Mouse (Mus musculus): ENCODE results near the gene Limd1.

Gene Limd1

GRCm38 (mm10) chr9:123483598-123483997 lies 5.1 kb downstream of the Limd1 start:
- no peak for DNase-seq

DNA sequence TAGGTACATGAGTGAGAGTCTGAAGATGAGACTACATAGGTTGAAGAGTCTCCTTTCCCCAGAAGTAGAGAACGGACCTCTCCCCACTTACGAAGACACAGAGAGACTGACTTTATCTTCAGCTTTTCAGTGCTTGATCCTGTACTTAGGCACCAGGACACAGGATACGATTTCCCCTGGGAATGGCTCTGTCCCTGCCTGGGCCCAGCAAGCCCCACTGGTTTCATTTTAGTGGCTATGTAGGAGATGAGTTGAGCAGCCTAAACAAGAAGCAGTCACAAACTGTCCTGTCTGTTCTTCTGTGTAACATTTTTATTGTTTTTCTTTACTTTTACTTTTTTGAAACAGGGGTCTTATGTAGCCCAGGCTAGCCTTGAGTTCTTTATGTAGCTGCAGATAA lies 6.3 kb downstream of the Limd1 start:
- no peak for DNase-seq

DNA sequence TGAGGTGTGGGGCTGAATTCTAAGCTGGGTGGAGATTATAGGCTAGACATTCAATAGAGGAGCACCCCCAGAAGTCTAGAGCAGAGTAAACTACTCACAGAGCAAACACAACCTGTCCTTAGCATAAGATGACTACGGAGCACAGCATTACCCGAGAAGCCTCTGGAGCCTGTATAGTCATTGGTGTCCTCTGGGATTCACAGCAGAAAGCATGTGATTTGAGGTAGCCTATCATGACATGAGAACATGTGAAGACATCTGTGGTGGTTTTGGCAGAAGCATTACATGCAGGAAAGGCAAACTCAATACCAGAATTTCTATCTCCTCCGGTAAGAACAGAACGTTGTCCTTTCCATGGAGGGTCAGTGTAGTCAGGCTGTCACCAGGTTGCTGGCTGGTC lies 7.1 kb downstream of the Limd1 start:
- DNase-seq = no peak

GRCm38 (mm10) chr9:123486635-123487034 lies 8.1 kb downstream of the Limd1 start:
- DNase-seq = no peak

DNA sequence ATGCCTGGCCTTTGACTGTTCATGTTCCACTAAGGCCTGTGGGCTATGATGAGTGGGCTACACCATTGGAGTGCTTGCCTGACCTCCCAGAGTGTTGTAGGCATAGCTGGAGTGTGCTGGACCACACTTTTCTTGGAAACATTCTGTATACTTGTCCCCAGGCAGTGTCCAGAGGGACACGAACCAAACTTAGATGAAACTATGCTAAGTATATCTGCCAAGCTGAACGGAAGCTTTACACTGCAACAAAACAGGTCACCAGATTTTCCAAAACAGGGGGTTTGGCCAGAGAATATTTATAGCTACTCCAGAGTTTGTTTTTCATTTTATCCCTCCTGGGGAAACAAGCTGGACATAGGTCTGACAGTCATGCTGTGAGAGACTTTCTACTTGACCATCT lies 10.6 kb downstream of the Limd1 start:
- no peak for DNase-seq

DNA sequence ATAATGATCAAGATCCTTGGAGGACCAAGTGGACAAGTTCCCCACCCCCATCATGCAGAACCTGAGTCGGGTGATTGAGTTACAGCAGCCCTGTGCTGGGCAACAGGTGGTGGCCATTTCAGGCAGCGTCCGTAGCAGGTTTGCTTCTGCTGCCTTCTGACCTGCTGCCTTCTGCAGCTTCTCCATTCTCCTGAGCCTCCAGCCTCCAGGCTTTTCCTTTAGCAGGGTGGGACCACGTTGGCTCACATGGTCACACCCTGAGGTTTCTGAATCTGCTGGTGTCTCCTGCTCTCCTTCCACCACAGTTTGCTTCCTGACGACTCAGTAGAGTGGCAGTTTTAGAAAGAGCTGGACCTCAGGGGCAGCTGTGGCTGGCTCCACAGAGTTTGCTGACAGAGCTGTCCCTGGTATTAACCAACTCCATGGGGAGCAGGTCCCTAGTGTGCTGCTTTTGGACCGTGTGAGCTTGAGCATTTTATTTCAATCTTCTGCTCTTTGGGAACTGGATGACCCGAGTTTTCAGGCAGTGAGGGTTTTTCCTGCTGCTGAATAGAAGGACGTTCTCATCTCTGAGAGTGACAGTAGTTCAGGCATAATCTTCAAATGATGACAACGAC lies 11.3 kb downstream of the Limd1 start:
- DNase-seq = no peak

GRCm38 (mm10) chr9:123490930-123491329 lies 12.4 kb downstream of the Limd1 start:
- DNase-seq = no peak

DNA sequence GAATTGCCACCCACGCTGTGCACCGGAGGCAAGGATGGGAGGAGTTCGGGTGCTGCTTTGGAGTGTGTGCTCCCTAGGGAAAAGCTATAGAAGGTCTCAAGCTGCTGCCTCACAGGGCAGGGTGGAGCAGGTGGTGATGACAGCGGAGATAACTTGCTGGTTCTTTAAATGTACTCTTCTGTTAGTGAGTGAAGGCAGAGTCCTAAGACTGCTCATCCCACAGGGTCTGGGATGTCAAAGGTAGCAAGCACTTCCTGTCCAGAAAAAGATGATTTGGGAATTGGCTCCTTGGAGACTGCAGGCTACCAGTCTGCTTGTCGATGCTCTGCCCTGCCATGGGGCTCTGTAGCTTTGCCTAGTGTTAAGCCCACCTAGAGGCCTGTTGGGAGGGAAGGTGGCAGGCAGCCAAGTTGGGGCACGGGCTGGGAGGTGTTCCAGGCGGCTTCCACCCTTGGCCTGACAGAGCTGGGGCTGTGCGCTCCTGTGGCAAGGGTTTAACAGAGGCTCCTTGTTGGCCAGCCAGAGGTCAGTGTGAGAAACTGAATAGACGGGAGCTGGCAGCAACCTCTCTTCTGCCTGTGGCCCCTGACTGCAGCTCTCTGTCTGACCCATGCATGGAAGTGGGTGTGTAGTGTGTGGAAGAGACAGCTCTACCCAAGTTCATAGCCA lies 13.5 kb downstream of the Limd1 start:
- DNase-seq = no peak

GRCm38 (mm10) chr9:123496665-123497064 lies 18.2 kb downstream of the Limd1 start:
- DNase-seq = no peak

DNA sequence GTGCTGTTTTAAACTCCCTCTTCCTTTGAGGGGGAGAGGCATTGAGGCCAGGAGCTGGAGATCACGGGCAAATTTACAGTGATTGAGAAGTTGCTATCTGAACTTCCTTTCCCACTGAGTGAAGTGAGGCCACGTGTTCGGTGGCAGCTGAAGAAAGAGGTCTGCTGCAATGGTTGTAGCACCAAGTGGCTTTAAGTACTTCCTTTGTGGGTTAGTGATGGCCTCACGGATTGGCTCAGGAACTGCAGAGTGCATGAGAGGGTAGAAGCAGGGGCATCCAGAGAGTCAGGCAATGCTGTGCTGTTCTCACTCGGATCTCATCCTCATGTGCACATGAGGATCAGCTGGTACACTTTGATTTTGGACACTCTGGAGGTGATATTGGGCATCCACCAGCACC lies 19.4 kb downstream of the Limd1 start:
- DNase-seq = no peak

DNA sequence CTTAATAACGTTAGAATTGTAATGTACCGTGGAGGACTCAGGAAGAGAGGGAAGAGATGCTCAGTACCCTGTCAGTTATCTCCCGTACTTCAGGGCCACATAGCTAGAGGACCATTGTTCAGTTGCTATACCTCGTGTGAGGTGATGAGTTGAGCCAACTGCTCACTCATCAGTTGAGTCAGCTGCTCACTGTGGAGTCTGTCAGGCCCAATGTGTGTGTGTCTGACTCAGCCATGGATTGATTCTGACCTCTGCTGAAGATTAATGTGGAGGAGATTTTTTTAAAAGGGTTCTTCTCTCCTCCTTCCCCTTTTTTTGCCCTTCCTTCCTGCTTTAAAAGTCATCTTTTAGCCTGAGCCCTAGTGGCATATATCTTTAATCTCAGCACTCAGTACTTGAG lies 22.0 kb downstream of the Limd1 start:
- no peak for DNase-seq

DNA sequence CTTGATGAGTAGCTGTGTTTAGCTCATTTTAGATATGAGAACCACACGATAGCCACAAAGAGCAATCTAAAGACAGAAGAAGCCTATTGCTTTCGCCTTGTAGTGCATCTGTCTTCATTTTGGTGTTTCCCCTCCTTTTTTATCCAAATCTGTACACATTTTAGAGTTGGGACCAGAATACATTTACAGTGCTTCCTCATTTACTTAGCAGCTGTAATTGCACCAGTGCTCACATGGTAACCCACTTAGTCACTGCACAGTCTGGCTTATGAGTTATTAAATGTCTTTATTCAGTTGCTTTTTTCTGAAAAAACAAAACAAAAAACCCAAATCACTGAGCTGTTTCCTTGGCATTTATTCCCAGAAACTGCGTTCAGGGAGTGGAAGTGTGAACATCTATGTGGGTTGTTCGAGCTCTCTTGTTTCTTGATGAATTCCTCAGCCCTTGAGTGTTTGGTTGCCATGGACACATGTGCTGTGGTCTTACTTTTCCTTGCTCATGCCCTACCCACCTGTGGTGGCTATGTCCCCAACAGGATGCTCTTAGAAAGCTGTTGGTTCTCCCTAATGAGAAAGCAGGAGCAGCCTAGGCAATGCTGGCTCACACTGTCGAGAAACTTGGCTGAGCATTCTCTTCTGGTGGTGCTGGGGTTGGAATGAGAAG lies 24.8 kb downstream of the Limd1 start:
- DNase-seq = no peak

GRCm38 (mm10) chr9:123504325-123504724 lies 25.8 kb downstream of the Limd1 start:
- DNase-seq = peak; percentile 70 to 71

DNA sequence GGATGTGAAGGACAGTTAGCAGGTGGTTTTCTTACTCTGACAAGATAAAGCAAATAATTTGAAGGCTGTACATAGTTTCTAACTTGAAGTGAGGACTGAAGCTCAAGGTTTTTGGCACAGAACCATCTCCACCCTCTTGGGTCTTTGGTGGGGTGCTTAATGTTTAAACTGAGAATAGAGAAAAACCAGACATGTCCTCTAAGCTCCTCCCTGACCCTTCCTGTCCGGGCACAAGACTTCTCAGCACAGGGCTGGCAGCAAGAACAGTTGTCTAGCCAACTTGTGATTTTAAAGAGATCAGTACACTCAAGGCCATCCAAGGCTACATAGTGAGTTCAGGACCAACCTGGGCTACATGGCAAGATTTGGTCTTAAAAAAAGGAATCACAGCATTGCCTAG lies 27.1 kb downstream of the Limd1 start:
- no peak for DNase-seq

- no peak for DNase-seq
Measured at GRCm38 (mm10) chr9:123506270-123507146, 28.0 kb downstream of the Limd1 start.

- no peak for DNase-seq
Measured at GRCm38 (mm10) chr9:123507380-123507779, 28.9 kb downstream of the Limd1 start.

GRCm38 (mm10) chr9:123508986-123509385 lies 30.5 kb downstream of the Limd1 start:
- DNase-seq = no peak

DNA sequence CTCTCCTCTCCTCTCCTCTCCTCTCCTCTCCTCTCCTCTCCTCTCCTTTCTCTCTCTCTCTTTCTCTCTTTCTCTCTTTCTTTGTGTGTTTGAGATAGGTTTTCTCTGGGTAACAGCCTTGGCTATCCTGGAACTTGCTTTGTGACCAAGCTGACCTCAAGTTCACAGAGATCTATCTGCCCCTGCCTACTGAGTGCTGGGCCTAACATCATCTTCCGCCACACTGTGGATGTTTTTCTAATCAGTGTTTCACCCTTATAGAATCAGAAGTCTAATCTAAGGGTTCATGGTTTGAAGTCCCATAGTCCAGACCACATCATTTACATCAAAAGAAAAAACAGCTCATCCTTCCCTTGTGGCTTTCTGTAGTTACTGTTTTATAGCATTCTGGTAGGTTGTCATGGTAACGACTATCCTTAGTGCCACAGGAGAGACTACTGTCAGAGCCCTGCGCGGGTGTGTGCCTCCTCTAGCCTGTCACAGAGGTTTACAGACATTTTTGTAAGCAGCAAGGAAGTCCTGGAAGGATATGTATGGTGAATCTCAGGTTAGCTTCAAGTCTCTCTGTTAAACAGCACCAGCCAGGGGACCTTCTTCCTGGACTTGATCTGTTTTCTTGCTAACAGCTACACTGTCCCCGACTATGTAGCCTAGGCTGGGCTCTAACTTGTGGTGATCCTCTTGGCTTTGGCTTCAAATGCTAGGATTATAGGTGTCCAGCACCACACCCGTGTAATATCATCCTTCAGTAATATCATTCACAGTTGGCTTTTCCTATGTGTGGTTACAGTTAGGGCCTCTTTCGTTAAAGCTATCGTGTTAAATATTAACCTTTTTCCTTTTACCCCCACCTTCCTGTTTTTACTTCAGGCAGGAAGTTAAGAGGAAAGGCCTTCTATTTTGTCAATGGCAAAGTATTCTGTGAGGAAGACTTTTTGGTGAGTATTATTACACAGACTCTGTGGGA lies 31.4 kb downstream of the Limd1 start:
- DNase-seq = peak; percentile 69 to 76

DNA sequence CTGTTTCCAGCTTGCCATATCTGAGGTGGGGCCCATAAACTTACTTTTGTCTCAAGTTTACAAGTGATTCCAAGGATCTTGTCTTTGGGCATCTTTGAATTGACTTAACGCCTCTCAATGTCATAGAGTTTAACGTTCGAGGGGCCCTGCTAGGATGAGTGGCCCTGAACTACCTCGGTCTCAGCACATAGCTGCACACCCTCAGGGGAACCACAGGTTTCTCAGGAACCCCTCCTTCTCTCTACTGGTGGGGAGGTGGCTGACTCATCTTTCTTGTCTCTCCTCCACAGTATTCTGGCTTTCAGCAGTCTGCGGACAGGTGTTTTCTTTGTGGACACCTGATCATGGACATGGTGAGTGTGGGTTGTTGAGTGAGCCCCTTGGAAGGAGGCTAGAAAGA lies 32.4 kb downstream of the Limd1 start:
- DNase-seq = no peak

DNA sequence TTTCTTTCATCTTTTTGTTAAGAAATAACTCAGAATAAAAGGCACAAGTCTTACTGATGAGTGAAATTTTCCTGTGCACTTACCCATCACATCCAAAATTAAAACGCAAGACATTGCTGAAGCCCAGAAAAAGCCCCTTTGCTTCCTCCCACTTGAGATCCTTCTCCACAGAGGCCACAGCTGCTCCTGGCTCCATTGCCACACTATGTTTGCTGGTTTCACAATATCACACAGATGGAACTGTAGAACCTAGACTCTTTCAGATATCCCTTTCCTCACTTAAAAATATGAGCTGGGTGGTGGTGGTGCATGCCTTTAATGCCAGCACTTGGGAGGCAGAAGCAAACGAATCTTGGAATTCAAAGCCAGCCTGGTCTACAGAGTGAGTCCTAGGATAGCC lies 34.0 kb downstream of the Limd1 start:
- DNase-seq = no peak

DNA sequence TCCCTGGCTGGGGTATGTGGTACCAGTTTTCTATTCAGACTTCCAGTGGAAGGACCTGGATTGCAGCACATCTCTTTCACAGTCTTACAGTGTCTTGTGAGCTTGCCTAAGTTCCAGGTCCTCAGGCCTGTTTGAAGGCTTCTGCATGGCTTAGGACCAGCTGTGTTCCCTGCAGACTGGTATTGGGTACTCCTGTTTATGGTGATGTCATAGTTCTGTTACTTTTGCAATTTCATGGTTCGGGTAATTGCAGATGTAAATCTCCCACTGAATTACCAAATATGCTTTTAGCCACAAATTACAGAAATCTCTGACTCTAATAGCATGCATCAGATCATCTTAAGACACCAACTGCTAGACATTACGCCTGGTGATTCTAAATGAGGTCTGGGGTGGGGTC lies 36.6 kb downstream of the Limd1 start:
- no peak for DNase-seq

Data from B cell, adult 2 months (primary cell).